Mouse (Mus musculus) lung, postnatal 0 days (tissue): ENCODE results near the gene Luc7l2. TPM values are rescaled to one million over a fixed set of nuclear protein-coding genes. Genes with fewer than 3 reads are reported as not detected.

Experiments used
- ATAC-seq: fragments of 200-750 bp; cut with Nextera tagmentation; 2 replicates; pipeline ENCODE4 v1.8.0; 2017; ENCODE audit warnings: moderate library complexity
- DNase-seq: peaks from one replicate; pipeline ENCODE4 v3.0.0-alpha.2; 2016; ENCODE audit warnings: low spot score
- H3K27ac ChIP-seq: fragments of 300-500 bp; sonication (generic); 2 replicates; pipeline ENCODE4 v1.5.1; 2014; ENCODE audit warnings: antibody characterized with exemption, mild to moderate bottlenecking, low read length, mixed read lengths
- H3K27me3 ChIP-seq: fragments of 300-500 bp; sonication (generic); replicated peaks from 2 replicates; pipeline ENCODE4 v1.6.1; 2014; ENCODE audit warnings: low read length, mixed read lengths; ENCODE audit not compliant: insufficient read depth
- H3K36me3 ChIP-seq: fragments of 300-500 bp; sonication (generic); 2 replicates; pipeline ENCODE4 v1.6.1; 2014; ENCODE audit warnings: low read length, mixed read lengths; ENCODE audit not compliant: insufficient read depth
- H3K4me1 ChIP-seq: fragments of 300-500 bp; sonication (generic); 2 replicates; pipeline ENCODE4 v1.6.1; 2014; ENCODE audit warnings: antibody characterized with exemption, low read depth, low read length, mixed read lengths; ENCODE audit not compliant: insufficient read depth
- H3K4me2 ChIP-seq: fragments of 300-500 bp; sonication (generic); replicated peaks from 2 replicates; pipeline ENCODE4 v1.6.1; 2014; ENCODE audit warnings: low read depth, mild to moderate bottlenecking, low read length, moderate library complexity, mixed read lengths
- H3K4me3 ChIP-seq: fragments of 300-500 bp; sonication (generic); 2 replicates; pipeline ENCODE4 v1.5.1; 2014; ENCODE audit warnings: low read depth, low read length
- H3K9ac ChIP-seq: fragments of 300-500 bp; sonication (generic); replicated peaks from 2 replicates; pipeline ENCODE4 v1.6.1; 2014; ENCODE audit warnings: low read depth, mild to moderate bottlenecking
- H3K9me3 ChIP-seq: fragments of 300-500 bp; sonication (generic); 2 replicates; pipeline ENCODE4 v1.6.1; 2016; ENCODE audit warnings: low read length, mixed read lengths
- CTCF ChIP-seq: IDR thresholded peaks from 2 replicates; pipeline ENCODE4 v1.5.1; 2016; ENCODE audit warnings: antibody characterized with exemption, mild to moderate bottlenecking
- EP300 ChIP-seq: IDR thresholded peaks from 2 replicates; pipeline ENCODE4 v1.6.1; 2016; ENCODE audit warnings: antibody characterized with exemption, mild to moderate bottlenecking, control low read depth
- WGBS: fragments of 180-500 bp; shearing (Covaris S2); extraction: QIAGEN DNeasy Blood & Tissue Kit; methylation state at CpG from one replicate; pipeline ENCODE4 v1.1.7; 2014; 5-methylcytosine and 5-hydroxymethylcytosine counted together
- polyA plus RNA-seq: library from polyadenylated mRNA; unstranded; fragments of >200 nt; fragmentation: Nextera tagmentation; extraction: Ambion mirVana; gene quantifications from 2 replicates; pipeline ENCODE4 v1.2.1, GENCODE M21; 2015

Luc7l2 gene
- polyA plus RNA-seq, 1 experiment from 2014 or later, result 37.8 TPM

GRCm38 (mm10) chr6:38623457-38623856 lies 72.3 kb downstream of the Luc7l2 start:
- no peak for ATAC-seq
- no peak overlapping the region for H3K27ac ChIP-seq

DNA sequence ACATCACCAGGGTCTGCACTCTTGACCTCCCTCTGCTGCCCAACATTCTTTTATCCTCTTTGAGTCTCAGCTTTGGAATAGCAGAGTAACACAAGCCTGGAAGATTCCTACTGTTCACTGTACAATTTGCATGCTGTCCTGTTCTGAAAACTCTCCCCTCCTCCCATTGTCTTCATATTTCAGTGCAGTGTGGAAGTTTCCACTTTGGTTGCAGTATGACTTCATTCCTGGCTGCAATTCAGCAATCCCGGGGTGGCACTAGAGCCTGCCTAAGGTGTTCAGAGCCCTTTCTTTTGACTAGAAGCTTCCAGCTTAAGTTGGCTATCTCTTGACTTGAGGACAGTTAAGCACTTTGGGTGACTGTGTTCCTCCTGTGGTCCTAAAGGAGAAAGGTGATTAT lies 73.3 kb downstream of the Luc7l2 start:
- Histone ChIP-seq H3K4me2 (no peak overlapping the region), H3K27ac (no peak overlapping the region), H3K9ac (no peak overlapping the region), H3K27me3 (no peaks in the 10 kb centered on the region), H3K4me1 (no peaks in the 10 kb centered on the region), H3K9me3 (no peaks in the 10 kb centered on the region), H3K36me3 (no peaks in the 10 kb centered on the region), H3K4me3 (no peak overlapping the region)
- peak; percentile 73 for ATAC-seq
- WGBS, result 27% methylated on average over 1 of the region's 1 CpGs
- TF ChIP-seq CTCF (no peak), EP300 (no peak)
- DNase-seq, result peak; percentile 24

More at GRCm38 (mm10) chr6:38623457-38623856, 72.3 kb downstream of the Luc7l2 start:
- Histone ChIP-seq H3K27me3 (no peaks in the 10 kb centered on the region), H3K4me3 (no peak overlapping the region), H3K4me1 (no peaks in the 10 kb centered on the region), H3K4me2 (no peak overlapping the region), H3K9ac (no peak overlapping the region), H3K36me3 (no peaks in the 10 kb centered on the region), H3K9me3 (no peaks in the 10 kb centered on the region)
- WGBS, result 54% methylated on average over 2 of the region's 2 CpGs
- no peak for DNase-seq
- TF ChIP-seq CTCF (no peak), EP300 (no peak)

GRCm38 (mm10) chr6:38626086-38626485 lies 75.0 kb downstream of the Luc7l2 start:
- Histone ChIP-seq H3K27ac (no peak overlapping the region), H3K27me3 (no peaks in the 10 kb centered on the region), H3K36me3 (no peaks in the 10 kb centered on the region), H3K4me2 (no peak overlapping the region), H3K4me1 (no peaks in the 10 kb centered on the region), H3K9ac (no peak overlapping the region), H3K4me3 (no peak overlapping the region), H3K9me3 (no peaks in the 10 kb centered on the region)
- TF ChIP-seq EP300 (no peak), CTCF (no peak)
- DNase-seq, result no peak
- 98% methylated on average over 5 of the region's 5 CpGs for WGBS
- no peak for ATAC-seq

DNA sequence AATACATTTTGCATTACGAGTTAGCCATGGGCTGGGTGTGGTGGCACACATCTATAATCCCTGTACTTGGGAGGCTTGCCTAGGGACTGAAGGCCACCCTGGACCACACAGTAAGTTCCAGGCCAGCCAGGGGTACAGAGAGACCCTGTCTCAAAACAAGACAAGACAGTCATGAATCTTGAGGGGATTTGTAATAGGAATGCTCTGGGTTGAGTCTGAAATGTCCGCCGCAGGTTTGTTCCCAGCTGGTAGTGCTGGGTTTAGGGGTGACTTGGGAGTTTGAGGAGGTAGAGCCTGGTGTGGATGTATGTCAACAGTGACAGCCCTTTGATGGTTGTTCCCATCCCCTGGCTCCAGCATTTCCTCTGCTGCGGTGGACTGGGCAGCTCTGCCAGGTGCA lies 75.9 kb downstream of the Luc7l2 start:
- no peaks in the 10 kb centered on the region for H3K27me3 ChIP-seq
- 94% methylated on average over 4 of the region's 4 CpGs for WGBS
- no peaks in the 10 kb centered on the region for H3K4me1 ChIP-seq
- H3K9me3 ChIP-seq, result no peaks in the 10 kb centered on the region
- no peak overlapping the region for H3K4me2 ChIP-seq
- ATAC-seq (no peak), DNase-seq (no peak)
- H3K4me3 ChIP-seq, result no peak overlapping the region
- no peaks in the 10 kb centered on the region for H3K36me3 ChIP-seq
- H3K9ac ChIP-seq, result no peak overlapping the region
- no peak for TF ChIP-seq EP300
- H3K27ac ChIP-seq, result no peak overlapping the region

GRCm38 (mm10) chr6:38627486-38627885 lies 76.4 kb downstream of the Luc7l2 start:
- ATAC-seq (no peak), DNase-seq (no peak)
- H3K27me3 ChIP-seq, result no peaks in the 10 kb centered on the region
- no peak overlapping the region for H3K27ac ChIP-seq
- TF ChIP-seq CTCF (no peak), EP300 (no peak)
- 73% methylated on average over 4 of the region's 4 CpGs for WGBS
- H3K9me3 ChIP-seq, result no peaks in the 10 kb centered on the region
- H3K4me1 ChIP-seq, result no peaks in the 10 kb centered on the region
- no peak overlapping the region for H3K4me3 ChIP-seq
- H3K9ac ChIP-seq, result no peak overlapping the region
- H3K36me3 ChIP-seq, result no peaks in the 10 kb centered on the region
- H3K4me2 ChIP-seq, result no peak overlapping the region

GRCm38 (mm10) chr6:38629556-38629955 lies 78.4 kb downstream of the Luc7l2 start:
- Histone ChIP-seq H3K9me3 (no peaks in the 10 kb centered on the region), H3K4me3 (no peak overlapping the region), H3K27me3 (0 out of 2 replicates have a peak, but pooled peaks cover 5% of the 10 kb centered on the region), H3K4me1 (no peaks in the 10 kb centered on the region), H3K27ac (no peak overlapping the region), H3K36me3 (no peaks in the 10 kb centered on the region), H3K9ac (no peak overlapping the region), H3K4me2 (no peak overlapping the region)
- DNase-seq (no peak), ATAC-seq (no peak)
- 92% methylated on average over 1 of the region's 1 CpGs for WGBS
- TF ChIP-seq EP300 (no peak), CTCF (no peak)

DNA sequence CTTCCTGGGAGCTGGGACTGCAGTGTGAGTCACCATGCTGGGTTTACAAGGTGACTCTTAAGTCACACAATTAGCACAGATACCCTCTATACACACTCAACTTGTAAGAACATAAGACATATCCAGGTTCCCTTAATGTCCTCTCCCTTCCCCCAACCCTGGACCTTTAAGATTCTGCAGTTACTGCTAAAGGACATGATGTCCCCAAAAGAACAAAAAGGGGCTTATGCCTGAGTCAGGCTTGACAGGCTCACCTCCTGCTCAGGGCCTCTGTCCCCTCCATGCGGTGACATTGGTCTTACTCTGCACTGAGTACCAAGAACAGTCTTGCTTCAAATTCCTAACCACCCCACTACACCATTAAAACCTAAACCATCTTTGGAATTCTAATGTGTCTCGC lies 81.7 kb downstream of the Luc7l2 start:
- H3K4me3 ChIP-seq, result no peak overlapping the region
- no peaks in the 10 kb centered on the region for H3K9me3 ChIP-seq
- H3K4me1 ChIP-seq, result peaks cover 10% of the 10 kb centered on the region
- H3K9ac ChIP-seq, result no peak overlapping the region
- ATAC-seq (no peak), DNase-seq (no peak)
- TF ChIP-seq EP300 (no peak), CTCF (no peak)
- H3K36me3 ChIP-seq, result no peaks in the 10 kb centered on the region
- peaks cover 26% of the 10 kb centered on the region; the same call in 1 of the 2 replicates for H3K27me3 ChIP-seq
- H3K4me2 ChIP-seq, result no peak overlapping the region
- no peak overlapping the region for H3K27ac ChIP-seq
- 88% methylated on average over 2 of the region's 2 CpGs for WGBS
